Mouse (Mus musculus): ENCODE results near the gene Ppp4r3a. TPM values are rescaled to one million over a fixed set of nuclear protein-coding genes. Genes with fewer than 3 reads are reported as not detected.
A peak's percentile ranks its signal among the peaks of the same experiment; 100 is the strongest.
"Not testable (repeated sequence)": the region's sequence is repeated elsewhere in the genome, so short reads cannot be mapped to it uniquely, and the experiment has no call there.

Gene Ppp4r3a
- polyA plus RNA-seq, 1 experiment from 2014 or later = 33.8 TPM

DNA sequence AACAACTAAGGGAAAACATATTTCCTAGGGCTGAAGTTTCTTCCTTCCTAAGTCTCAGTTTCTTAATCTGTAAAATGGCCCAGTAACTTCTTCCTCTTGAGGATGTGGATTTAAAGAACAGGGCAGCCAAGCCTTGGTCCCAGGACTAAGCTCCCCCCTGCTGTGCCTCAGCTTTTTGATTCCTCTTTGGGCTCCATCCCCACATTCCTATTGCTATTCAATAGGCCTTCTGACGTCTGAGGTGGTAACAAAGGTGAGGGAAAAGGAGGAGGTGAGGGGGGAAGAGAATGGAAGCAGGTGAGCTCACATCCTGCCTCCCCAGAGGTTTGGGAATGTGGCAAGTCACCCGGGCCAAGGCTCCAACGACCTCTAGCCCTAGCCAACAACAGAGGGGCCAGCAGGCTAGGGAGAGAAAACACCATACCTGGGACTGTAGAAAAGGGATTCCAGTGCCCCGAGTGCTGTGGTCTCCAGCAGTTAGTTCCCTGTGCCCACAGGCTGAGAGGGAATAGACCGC lies 67.0 kb downstream of the Ppp4r3a start:
- 44% methylated on average over 5 of the region's 5 CpGs for WGBS
- ATAC-seq (ENCODE audit: insufficient number of reproducible peaks, insufficient read depth, low FRiP score, low read depth) = no peak
- peaks cover 12% of the 10 kb centered on the region for H3K27me3 ChIP-seq (ENCODE audit: control insufficient read depth, insufficient read depth, low read length)
- H3K4me3 ChIP-seq (ENCODE audit: control insufficient read depth in 1 of 2, insufficient read depth in 1 of 2, low read depth in 1 of 2, low read length in 2 of 2) = no peak overlapping the region
- H3K36me3 ChIP-seq (ENCODE audit: control insufficient read depth, insufficient read depth, low read length) = no peaks in the 10 kb centered on the region
- no peak overlapping the region for H3K9ac ChIP-seq (ENCODE audit: low read length)
- H3K27ac ChIP-seq (replicated peaks in 1 of 2; ENCODE audit: control insufficient read depth in 1 of 2, insufficient read depth in 1 of 2, low read depth in 2 of 2, low read length in 2 of 2) = no peak overlapping the region
- peaks cover 17 to 25% of the 10 kb centered on the region in 2 experiments for H3K4me1 ChIP-seq (ENCODE audit: control insufficient read depth in 2 of 2, insufficient read depth in 2 of 2, low read length in 2 of 2)
- no peak overlapping the region for H3K4me2 ChIP-seq (ENCODE audit: low read length)
- no peaks in the 10 kb centered on the region for H3K9me3 ChIP-seq (ENCODE audit: control insufficient read depth, low read length)

DNA sequence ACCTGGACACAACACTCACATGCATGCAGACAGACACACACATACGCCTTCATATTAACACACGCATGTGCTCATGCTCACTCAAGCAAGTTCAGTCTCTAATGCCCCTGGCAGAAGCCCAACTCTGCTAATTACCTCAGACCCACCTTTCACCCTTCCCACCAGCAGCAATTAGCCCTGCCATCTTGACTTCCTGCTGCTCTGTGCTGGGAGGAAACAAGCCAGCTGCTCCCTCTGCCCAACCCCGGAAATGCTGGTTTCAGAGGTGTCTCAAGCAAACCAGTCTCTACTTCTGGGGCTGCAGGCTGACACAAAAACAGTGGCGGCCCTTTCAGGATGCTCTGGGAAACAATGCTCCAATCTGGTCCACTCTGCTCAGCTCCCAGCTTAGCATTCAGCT lies 67.6 kb downstream of the Ppp4r3a start:
- Histone ChIP-seq H3K4me1 (ENCODE audit: control insufficient read depth in 2 of 2, insufficient read depth in 2 of 2, low read length in 2 of 2) (peaks cover 17 to 25% of the 10 kb centered on the region in 2 experiments), H3K36me3 (ENCODE audit: control insufficient read depth, insufficient read depth, low read length) (no peaks in the 10 kb centered on the region), H3K4me2 (ENCODE audit: low read length) (no peak overlapping the region), H3K27ac (replicated peaks in 1 of 2; ENCODE audit: control insufficient read depth in 1 of 2, insufficient read depth in 1 of 2, low read depth in 2 of 2, low read length in 2 of 2) (no peak overlapping the region), H3K9ac (ENCODE audit: low read length) (no peak overlapping the region), H3K4me3 (ENCODE audit: control insufficient read depth in 1 of 2, insufficient read depth in 1 of 2, low read depth in 1 of 2, low read length in 2 of 2) (no peak overlapping the region), H3K9me3 (ENCODE audit: control insufficient read depth, low read length) (no peaks in the 10 kb centered on the region), H3K27me3 (ENCODE audit: control insufficient read depth, insufficient read depth, low read length) (peaks cover 12% of the 10 kb centered on the region)
- ATAC-seq (ENCODE audit: insufficient number of reproducible peaks, insufficient read depth, low FRiP score, low read depth) = no peak
- WGBS = 61% methylated on average over 4 of the region's 4 CpGs

DNA sequence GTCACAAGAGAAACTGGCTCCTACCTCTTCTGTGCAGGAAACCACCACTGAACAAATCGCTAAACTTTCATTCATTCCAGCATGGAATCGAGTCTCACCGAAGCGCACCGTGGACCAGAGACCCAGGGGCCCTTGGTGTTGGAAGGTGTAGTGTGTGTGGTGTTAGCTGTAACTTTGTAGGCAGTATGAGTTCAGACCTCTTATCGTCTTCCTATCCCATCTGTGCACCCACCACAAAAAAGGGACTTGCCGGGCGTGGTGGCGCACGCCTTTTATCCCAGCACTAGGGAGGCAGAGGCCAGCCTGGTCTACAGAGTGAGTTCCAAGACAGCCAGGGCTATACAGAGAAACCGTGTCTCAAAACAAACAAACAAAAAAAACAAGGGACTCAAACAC lies 68.3 kb downstream of the Ppp4r3a start:
- no peak overlapping the region for H3K27ac ChIP-seq (replicated peaks in 1 of 2; ENCODE audit: control insufficient read depth in 1 of 2, insufficient read depth in 1 of 2, low read depth in 2 of 2, low read length in 2 of 2)
- no peak overlapping the region for H3K4me3 ChIP-seq (ENCODE audit: control insufficient read depth in 1 of 2, insufficient read depth in 1 of 2, low read depth in 1 of 2, low read length in 2 of 2)
- no peak overlapping the region for H3K4me2 ChIP-seq (ENCODE audit: low read length)
- peaks cover 18 to 27% of the 10 kb centered on the region in 2 experiments for H3K4me1 ChIP-seq (ENCODE audit: control insufficient read depth in 2 of 2, insufficient read depth in 2 of 2, low read length in 2 of 2)
- WGBS = 83% methylated on average over 11 of the region's 11 CpGs
- no peak overlapping the region for H3K9ac ChIP-seq (ENCODE audit: low read length)
- no peaks in the 10 kb centered on the region for H3K9me3 ChIP-seq (ENCODE audit: control insufficient read depth, low read length)
- peaks cover 12% of the 10 kb centered on the region for H3K27me3 ChIP-seq (ENCODE audit: control insufficient read depth, insufficient read depth, low read length)
- ATAC-seq (ENCODE audit: insufficient number of reproducible peaks, insufficient read depth, low FRiP score, low read depth) = no peak
- H3K36me3 ChIP-seq (ENCODE audit: control insufficient read depth, insufficient read depth, low read length) = no peaks in the 10 kb centered on the region

DNA sequence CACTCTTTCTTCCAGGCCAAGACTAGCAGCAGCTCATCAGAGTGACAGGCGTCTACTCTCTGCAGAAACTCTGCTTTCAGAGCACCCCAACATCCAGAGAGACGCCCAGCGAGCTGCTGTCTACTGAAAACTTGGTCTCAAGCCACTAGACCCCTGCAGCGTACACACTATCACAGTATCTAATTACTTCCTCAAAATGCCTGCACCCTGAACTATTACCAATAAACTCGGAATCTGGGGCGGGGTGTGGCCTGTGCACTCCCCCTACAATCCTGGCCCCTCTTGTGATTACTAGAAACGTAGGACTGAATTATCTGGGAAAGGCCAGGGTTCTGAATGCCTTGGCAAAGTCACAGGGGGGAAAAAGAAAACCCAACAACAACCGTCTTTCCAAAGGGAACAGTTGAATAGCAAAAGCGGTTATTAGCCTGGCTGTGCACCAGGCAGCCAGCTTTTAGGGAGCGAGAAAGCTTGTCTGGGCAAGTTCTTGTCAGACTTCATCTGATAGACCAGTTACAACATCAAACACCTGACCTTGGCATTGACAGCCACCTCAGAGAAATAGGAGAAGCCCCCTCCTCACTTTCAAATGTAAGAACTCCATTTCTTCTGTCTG lies 68.8 kb downstream of the Ppp4r3a start:
- no peaks in the 10 kb centered on the region for H3K9me3 ChIP-seq (ENCODE audit: control insufficient read depth, low read length)
- H3K27ac ChIP-seq (replicated peaks in 1 of 2; ENCODE audit: control insufficient read depth in 1 of 2, insufficient read depth in 1 of 2, low read depth in 2 of 2, low read length in 2 of 2) = no peak overlapping the region
- WGBS = 73% methylated on average over 10 of the region's 10 CpGs
- H3K4me1 ChIP-seq (ENCODE audit: control insufficient read depth in 2 of 2, insufficient read depth in 2 of 2, low read length in 2 of 2) = peaks cover 21 to 30% of the 10 kb centered on the region in 2 experiments
- no peak overlapping the region for H3K9ac ChIP-seq (ENCODE audit: low read length)
- H3K4me2 ChIP-seq (ENCODE audit: low read length) = no peak overlapping the region
- H3K36me3 ChIP-seq (ENCODE audit: control insufficient read depth, insufficient read depth, low read length) = no peaks in the 10 kb centered on the region
- H3K27me3 ChIP-seq (ENCODE audit: control insufficient read depth, insufficient read depth, low read length) = peaks cover 12% of the 10 kb centered on the region
- no peak overlapping the region for H3K4me3 ChIP-seq (ENCODE audit: control insufficient read depth in 1 of 2, insufficient read depth in 1 of 2, low read depth in 1 of 2, low read length in 2 of 2)
- no peak for ATAC-seq (ENCODE audit: insufficient number of reproducible peaks, insufficient read depth, low FRiP score, low read depth)

DNA sequence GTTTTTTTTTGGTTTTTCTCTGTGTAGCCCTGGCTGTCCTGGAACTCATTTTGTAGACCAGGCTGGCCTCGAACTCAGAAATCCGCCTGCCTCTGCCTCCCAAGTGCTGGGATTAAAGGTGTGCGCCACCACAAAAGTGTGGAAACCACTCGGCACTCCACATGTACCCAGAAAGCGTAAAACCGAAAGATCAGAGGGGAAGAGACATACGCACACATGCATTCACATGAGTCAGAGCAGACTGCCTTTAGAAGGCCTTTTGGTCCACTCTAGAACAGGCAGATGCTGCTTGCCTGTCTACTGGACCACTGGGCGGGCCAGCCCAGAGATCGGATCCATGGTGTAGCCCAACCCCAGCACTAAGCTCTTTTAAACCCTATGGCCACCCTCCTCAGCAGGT lies 69.8 kb downstream of the Ppp4r3a start:
- peaks cover 22 to 28% of the 10 kb centered on the region in 2 experiments for H3K4me1 ChIP-seq (ENCODE audit: control insufficient read depth in 2 of 2, insufficient read depth in 2 of 2, low read length in 2 of 2)
- H3K27me3 ChIP-seq (ENCODE audit: control insufficient read depth, insufficient read depth, low read length) = peaks cover 12% of the 10 kb centered on the region
- H3K4me3 ChIP-seq (ENCODE audit: control insufficient read depth in 1 of 2, insufficient read depth in 1 of 2, low read depth in 1 of 2, low read length in 2 of 2); H3K27ac ChIP-seq (replicated peaks in 1 of 2; ENCODE audit: control insufficient read depth in 1 of 2, insufficient read depth in 1 of 2, low read depth in 2 of 2, low read length in 2 of 2); H3K9ac ChIP-seq (ENCODE audit: low read length); H3K9me3 ChIP-seq (ENCODE audit: control insufficient read depth, low read length); H3K4me2 ChIP-seq (ENCODE audit: low read length); ATAC-seq (ENCODE audit: insufficient number of reproducible peaks, insufficient read depth, low FRiP score, low read depth); H3K36me3 ChIP-seq (ENCODE audit: control insufficient read depth, insufficient read depth, low read length): not testable (repeated sequence)
- WGBS = 92% methylated on average over 9 of the region's 9 CpGs

DNA sequence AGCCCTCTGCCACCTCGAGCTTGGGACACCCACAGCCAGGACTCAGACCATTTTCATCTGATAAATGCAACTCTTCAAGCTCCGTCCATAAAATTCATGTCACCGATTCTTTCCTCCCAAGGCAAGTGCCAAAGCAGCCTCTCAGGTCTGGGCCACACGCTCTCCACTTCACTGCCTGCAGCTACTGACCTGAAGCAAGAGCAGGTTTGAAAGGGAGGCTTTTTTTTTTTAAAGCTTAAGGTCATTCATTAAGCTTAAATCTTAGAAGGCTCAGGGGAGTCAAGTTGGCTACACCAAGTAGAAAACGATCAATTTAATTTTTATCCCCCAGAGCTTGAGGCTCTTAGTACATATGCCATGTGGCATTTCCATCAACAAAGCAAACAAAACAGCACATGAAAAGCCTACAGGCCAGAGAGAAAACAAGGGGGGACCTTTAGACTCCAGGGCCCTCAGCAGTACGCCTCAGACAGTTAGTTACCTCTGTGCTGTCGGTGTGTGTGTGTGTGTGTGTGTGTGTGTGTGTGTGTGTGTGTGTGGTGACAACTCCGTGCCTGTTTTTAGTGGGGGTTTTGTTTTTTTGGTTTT lies 70.3 kb downstream of the Ppp4r3a start:
- Histone ChIP-seq H3K9me3 (ENCODE audit: control insufficient read depth, low read length) (no peaks in the 10 kb centered on the region), H3K9ac (ENCODE audit: low read length) (no peak overlapping the region), H3K4me3 (ENCODE audit: control insufficient read depth in 1 of 2, insufficient read depth in 1 of 2, low read depth in 1 of 2, low read length in 2 of 2) (no peak overlapping the region), H3K4me1 (ENCODE audit: control insufficient read depth in 2 of 2, insufficient read depth in 2 of 2, low read length in 2 of 2) (peaks cover 24 to 28% of the 10 kb centered on the region in 2 experiments), H3K27me3 (ENCODE audit: control insufficient read depth, insufficient read depth, low read length) (peaks cover 12% of the 10 kb centered on the region), H3K36me3 (ENCODE audit: control insufficient read depth, insufficient read depth, low read length) (no peaks in the 10 kb centered on the region), H3K27ac (replicated peaks in 1 of 2; ENCODE audit: control insufficient read depth in 1 of 2, insufficient read depth in 1 of 2, low read depth in 2 of 2, low read length in 2 of 2) (no peak overlapping the region), H3K4me2 (ENCODE audit: low read length) (no peak overlapping the region)
- WGBS = 75% methylated on average over 8 of the region's 8 CpGs
- no peak for ATAC-seq (ENCODE audit: insufficient number of reproducible peaks, insufficient read depth, low FRiP score, low read depth)

DNA sequence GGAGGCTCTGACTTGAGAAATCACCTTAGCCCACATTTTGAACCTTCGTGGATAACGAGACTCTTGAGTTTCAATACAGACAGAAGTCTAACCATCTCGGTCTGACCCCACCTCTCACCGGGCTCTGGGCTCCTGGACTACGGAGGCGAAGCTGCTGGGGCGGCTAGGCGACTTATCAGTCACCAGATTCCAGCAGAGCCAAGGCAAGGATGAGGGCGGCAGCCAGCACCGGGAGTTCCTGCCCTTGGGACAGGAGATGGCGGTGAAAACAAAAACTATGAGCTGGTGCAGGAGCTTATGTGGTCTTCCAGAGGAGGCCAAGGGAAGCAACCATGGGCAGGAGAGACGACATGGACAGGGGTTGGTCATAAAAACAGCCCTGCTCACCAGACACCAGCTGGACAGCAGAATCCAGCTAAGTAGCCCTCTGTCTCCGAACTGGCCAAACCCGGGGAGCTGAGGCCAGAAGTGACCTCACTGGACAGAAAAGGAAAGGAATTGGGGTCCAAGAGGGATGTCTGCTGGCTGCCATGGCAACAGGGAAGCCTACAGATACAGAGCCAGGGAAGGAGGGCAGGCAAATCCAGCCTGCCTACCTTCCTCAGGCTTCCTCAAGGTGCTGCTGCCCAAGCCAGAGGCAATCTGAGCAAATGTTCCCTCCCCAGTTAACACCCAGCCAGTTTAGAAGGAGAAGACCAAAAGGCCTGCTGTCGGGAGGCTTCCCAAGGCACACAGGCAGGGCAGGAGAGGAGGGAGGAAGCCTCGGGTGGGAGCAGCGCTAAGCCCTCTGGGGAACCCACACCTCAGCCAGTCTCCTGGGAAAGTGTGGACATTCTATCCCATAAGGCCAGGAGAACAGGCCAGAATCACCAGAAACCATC lies 71.1 kb downstream of the Ppp4r3a start:
- no peak overlapping the region for H3K9ac ChIP-seq (ENCODE audit: low read length)
- 16% methylated on average over 17 of the region's 17 CpGs for WGBS

More for the DNA sequence above, 71.1 kb downstream of the Ppp4r3a start:
- H3K4me1 ChIP-seq (ENCODE audit: control insufficient read depth in 2 of 2, insufficient read depth in 2 of 2, low read length in 2 of 2) = peaks cover 26 to 32% of the 10 kb centered on the region in 2 experiments
- H3K9me3 ChIP-seq (ENCODE audit: control insufficient read depth, low read length) = no peaks in the 10 kb centered on the region
- H3K27me3 ChIP-seq (ENCODE audit: control insufficient read depth, insufficient read depth, low read length) = peaks cover 12% of the 10 kb centered on the region
- no peaks in the 10 kb centered on the region for H3K36me3 ChIP-seq (ENCODE audit: control insufficient read depth, insufficient read depth, low read length)
- H3K27ac ChIP-seq (replicated peaks in 1 of 2; ENCODE audit: control insufficient read depth in 1 of 2, insufficient read depth in 1 of 2, low read depth in 2 of 2, low read length in 2 of 2) = peak overlapping the region in 1 of 2 experiments; percentile 2; a peak in 1 of 4 replicates
- ATAC-seq (ENCODE audit: insufficient number of reproducible peaks, insufficient read depth, low FRiP score, low read depth) = no peak
- H3K4me2 ChIP-seq (ENCODE audit: low read length) = peak overlapping the region; percentile 54
- no peak overlapping the region for H3K4me3 ChIP-seq (ENCODE audit: control insufficient read depth in 1 of 2, insufficient read depth in 1 of 2, low read depth in 1 of 2, low read length in 2 of 2)
